Mouse (Mus musculus): Measurements from ENCODE around the gene Gpr19. TPM values are rescaled to one million over a fixed set of nuclear protein-coding genes. Genes with fewer than 3 reads are reported as not detected.

The Gpr19 gene
- polyA plus RNA-seq, 1 experiment from 2014 or later, result 42.4 TPM

DNA sequence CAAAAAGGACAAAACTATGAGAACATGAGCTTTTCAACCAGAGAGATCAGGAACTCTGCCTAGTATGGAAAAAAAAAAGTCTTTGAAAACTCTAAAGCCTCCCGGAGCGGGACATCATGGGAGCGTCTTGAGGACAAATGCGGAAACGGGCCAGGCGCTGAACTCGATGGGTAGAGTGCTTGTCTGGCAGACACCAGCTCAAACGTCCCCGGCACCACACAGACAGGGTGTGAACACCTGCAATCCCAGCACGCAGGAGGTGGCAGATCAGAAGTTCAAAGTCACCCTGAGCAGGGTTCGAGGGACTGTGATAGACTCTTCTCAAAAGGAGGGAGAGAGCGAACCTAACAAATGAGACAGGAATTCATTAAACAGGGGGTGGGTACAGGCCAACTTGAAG, 37.0 kb downstream of the Gpr19 start:
- H3K4me2 ChIP-seq (replicated peaks), result no peak overlapping the region
- H3K9ac ChIP-seq (replicated peaks), result no peak overlapping the region
- H3K27ac ChIP-seq (replicated peaks), result no peak overlapping the region
- 89% methylated on average over 12 of the region's 12 CpGs for WGBS
- no peak for ATAC-seq (ENCODE audit: low FRiP score, low read depth)
- peaks cover 7% of the 10 kb centered on the region; the same call in 1 of the 2 replicates for H3K36me3 ChIP-seq
- peaks cover 14% of the 10 kb centered on the region for H3K4me1 ChIP-seq
- H3K27me3 ChIP-seq, result no peaks in the 10 kb centered on the region
- H3K9me3 ChIP-seq, result no peaks in the 10 kb centered on the region
- H3K4me3 ChIP-seq, result no peak overlapping the region

DNA sequence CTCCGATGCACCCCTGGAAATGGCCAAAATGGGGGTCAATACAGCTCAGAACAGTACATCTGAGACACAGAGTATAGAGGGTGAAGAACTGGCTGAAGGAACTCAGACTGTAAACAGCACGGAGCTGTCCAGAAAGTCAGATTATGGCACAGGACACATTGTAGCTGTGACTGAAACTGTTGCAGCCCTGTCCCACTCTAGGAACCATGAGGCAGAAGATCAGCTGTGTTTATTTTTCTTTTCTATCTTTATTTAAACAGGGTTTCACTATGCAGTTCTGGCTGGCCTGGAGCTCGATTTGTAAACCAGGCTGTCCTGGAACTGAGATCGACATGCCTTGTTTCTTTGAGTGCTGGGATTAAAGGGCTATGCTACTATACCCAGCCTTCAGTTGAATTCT, 38.1 kb downstream of the Gpr19 start:
- ATAC-seq (ENCODE audit: low FRiP score, low read depth), result no peak
- Histone ChIP-seq H3K4me3 (no peak overlapping the region), H3K9ac (replicated peaks) (no peak overlapping the region), H3K4me1 (peaks cover 14% of the 10 kb centered on the region), H3K36me3 (no peaks in the 10 kb centered on the region), H3K27ac (replicated peaks) (no peak overlapping the region), H3K27me3 (no peaks in the 10 kb centered on the region), H3K4me2 (replicated peaks) (no peak overlapping the region), H3K9me3 (no peaks in the 10 kb centered on the region)
- WGBS, result 79% methylated on average over 4 of the region's 4 CpGs

DNA sequence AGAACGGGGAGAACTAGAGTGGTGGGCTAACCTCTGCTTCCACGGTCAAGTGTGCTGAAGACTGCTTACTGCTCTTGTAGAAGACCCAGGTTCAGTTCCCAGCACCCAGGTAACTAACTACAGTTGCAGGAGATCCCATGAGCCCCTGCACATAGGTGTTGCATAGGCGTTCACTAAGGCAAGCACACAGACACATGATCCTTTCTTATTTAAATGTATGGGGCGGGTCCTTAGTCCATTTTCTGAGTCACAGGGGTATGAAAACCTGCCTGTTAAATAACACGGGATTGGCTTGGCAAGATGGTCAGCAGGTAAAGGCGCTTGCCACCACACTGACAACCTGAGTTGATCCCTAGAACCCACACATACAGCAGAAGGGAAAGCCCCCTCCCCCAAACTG, 39.4 kb downstream of the Gpr19 start:
- Histone ChIP-seq H3K27me3 (no peaks in the 10 kb centered on the region), H3K27ac (replicated peaks) (no peak overlapping the region), H3K36me3 (no peaks in the 10 kb centered on the region), H3K4me3 (no peak overlapping the region), H3K4me1 (peaks cover 14% of the 10 kb centered on the region), H3K4me2 (replicated peaks) (no peak overlapping the region), H3K9ac (replicated peaks) (no peak overlapping the region), H3K9me3 (no peaks in the 10 kb centered on the region)
- no peak for ATAC-seq (ENCODE audit: low FRiP score, low read depth)
- 86% methylated on average over 6 of the region's 6 CpGs for WGBS

- no peak for ATAC-seq (ENCODE audit: low FRiP score, low read depth)
- H3K4me2 ChIP-seq (replicated peaks), result no peak overlapping the region
- H3K4me1 ChIP-seq, result no peaks in the 10 kb centered on the region
- H3K4me3 ChIP-seq, result no peak overlapping the region
- H3K27me3 ChIP-seq, result no peaks in the 10 kb centered on the region
- no peak overlapping the region for H3K27ac ChIP-seq (replicated peaks)
- no peaks in the 10 kb centered on the region for H3K9me3 ChIP-seq
- 91% methylated on average over 16 of the region's 16 CpGs for WGBS
- H3K9ac ChIP-seq (replicated peaks), result no peak overlapping the region
- H3K36me3 ChIP-seq, result no peaks in the 10 kb centered on the region
Measured at GRCm38 (mm10) chr6:134855926-134856325, 42.5 kb downstream of the Gpr19 start.

GRCm38 (mm10) chr6:134854782-134855181, 43.6 kb downstream of the Gpr19 start:
- ATAC-seq (ENCODE audit: low FRiP score, low read depth), result no peak
- Histone ChIP-seq H3K9ac (replicated peaks) (no peak overlapping the region), H3K9me3 (no peaks in the 10 kb centered on the region), H3K4me2 (replicated peaks) (no peak overlapping the region), H3K27ac (replicated peaks) (no peak overlapping the region), H3K27me3 (no peaks in the 10 kb centered on the region), H3K36me3 (no peaks in the 10 kb centered on the region), H3K4me1 (no peaks in the 10 kb centered on the region), H3K4me3 (no peak overlapping the region)
- 78% methylated on average over 5 of the region's 5 CpGs for WGBS

GRCm38 (mm10) chr6:134849985-134850384, 48.4 kb downstream of the Gpr19 start:
- H3K36me3 ChIP-seq, result no peaks in the 10 kb centered on the region
- H3K9me3 ChIP-seq, result no peaks in the 10 kb centered on the region
- no peak overlapping the region for H3K27ac ChIP-seq (replicated peaks)
- H3K27me3 ChIP-seq, result no peaks in the 10 kb centered on the region
- H3K9ac ChIP-seq (replicated peaks), result no peak overlapping the region
- no peak overlapping the region for H3K4me3 ChIP-seq
- ATAC-seq (ENCODE audit: low FRiP score, low read depth), result no peak
- H3K4me1 ChIP-seq, result no peaks in the 10 kb centered on the region
- WGBS, result 80% methylated on average over 3 of the region's 3 CpGs
- H3K4me2 ChIP-seq (replicated peaks), result no peak overlapping the region

GRCm38 (mm10) chr6:134849461-134849860, 48.9 kb downstream of the Gpr19 start:
- H3K4me3 ChIP-seq, result no peak overlapping the region
- no peaks in the 10 kb centered on the region for H3K4me1 ChIP-seq
- no peaks in the 10 kb centered on the region for H3K27me3 ChIP-seq
- no peak for ATAC-seq (ENCODE audit: low FRiP score, low read depth)
- no peak overlapping the region for H3K9ac ChIP-seq (replicated peaks)
- H3K36me3 ChIP-seq, result no peaks in the 10 kb centered on the region
- no peak overlapping the region for H3K4me2 ChIP-seq (replicated peaks)
- WGBS, result 71% methylated on average over 2 of the region's 2 CpGs
- no peaks in the 10 kb centered on the region for H3K9me3 ChIP-seq
- no peak overlapping the region for H3K27ac ChIP-seq (replicated peaks)

DNA sequence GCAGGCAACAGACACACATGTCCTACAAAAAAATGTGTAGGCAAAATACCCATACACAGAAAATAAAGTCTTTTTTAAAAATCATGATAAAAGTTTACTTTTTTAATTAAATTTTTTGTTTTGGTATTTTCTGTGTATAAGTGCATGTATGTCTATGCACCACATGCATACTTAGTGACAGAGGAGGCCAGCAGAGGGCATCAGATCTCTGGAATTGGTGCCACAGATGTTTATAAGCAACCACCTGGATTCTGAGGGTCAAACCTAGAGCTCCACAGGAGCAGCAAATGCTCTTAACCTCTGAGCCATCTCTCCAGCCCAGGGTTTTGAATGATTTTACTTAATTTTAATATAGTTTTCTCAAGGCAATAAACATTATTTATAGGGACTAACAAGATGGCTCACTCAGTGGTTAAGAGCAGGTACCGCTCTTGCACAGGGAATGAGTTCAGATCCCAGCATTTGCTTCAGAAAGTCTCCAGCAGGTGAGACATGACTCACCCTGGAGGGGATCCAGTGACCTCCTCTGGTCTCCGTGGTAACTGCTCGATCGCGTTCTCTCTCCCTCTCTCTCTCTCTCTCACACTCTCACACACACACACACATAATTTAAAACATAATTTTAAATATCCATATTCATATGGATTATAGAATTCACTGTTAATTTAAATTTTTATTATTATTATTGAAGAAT, 50.0 kb downstream of the Gpr19 start:
- no peak overlapping the region for H3K4me2 ChIP-seq (replicated peaks)
- H3K9me3 ChIP-seq, result no peaks in the 10 kb centered on the region
- no peak for ATAC-seq (ENCODE audit: low FRiP score, low read depth)
- no peaks in the 10 kb centered on the region for H3K4me1 ChIP-seq
- no peak overlapping the region for H3K9ac ChIP-seq (replicated peaks)
- H3K27me3 ChIP-seq, result no peaks in the 10 kb centered on the region
- H3K4me3 ChIP-seq, result no peak overlapping the region
- 81% methylated on average over 5 of the region's 5 CpGs for WGBS
- H3K36me3 ChIP-seq, result no peaks in the 10 kb centered on the region
- H3K27ac ChIP-seq (replicated peaks), result no peak overlapping the region

DNA sequence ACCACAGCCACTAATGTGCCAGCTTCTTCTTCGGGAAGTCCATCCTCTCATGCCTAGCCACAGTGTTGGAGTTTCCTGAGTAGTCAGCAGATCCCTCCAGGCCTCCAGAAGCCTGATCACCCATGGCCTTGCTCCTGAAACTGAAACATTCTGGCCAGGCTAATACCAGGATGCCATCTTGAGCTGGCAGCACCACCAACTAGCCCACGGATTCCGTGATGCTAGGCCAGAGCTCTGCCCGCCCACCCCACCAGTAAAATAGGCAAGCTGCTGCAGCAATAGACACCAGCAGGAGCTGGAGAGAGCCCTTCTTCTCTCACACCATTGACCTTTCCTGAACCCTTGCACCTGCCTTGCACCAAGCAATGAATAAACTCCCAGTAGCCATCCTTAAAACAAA, 50.8 kb downstream of the Gpr19 start:
- no peak overlapping the region for H3K9ac ChIP-seq (replicated peaks)
- no peak overlapping the region for H3K27ac ChIP-seq (replicated peaks)
- H3K4me3 ChIP-seq, result no peak overlapping the region
- no peaks in the 10 kb centered on the region for H3K36me3 ChIP-seq
- no peaks in the 10 kb centered on the region for H3K9me3 ChIP-seq
- no peaks in the 10 kb centered on the region for H3K4me1 ChIP-seq
- no peak overlapping the region for H3K4me2 ChIP-seq (replicated peaks)
- ATAC-seq (ENCODE audit: low FRiP score, low read depth), result no peak
- WGBS, result 81% methylated on average over 4 of the region's 4 CpGs
- H3K27me3 ChIP-seq, result no peaks in the 10 kb centered on the region

GRCm38 (mm10) chr6:134846308-134846707, 52.1 kb downstream of the Gpr19 start:
- H3K4me2 ChIP-seq (replicated peaks), result no peak overlapping the region
- no peak overlapping the region for H3K27ac ChIP-seq (replicated peaks)

GRCm38 (mm10) chr6:134845726-134846125, 52.7 kb downstream of the Gpr19 start:
- WGBS, result 82% methylated on average over 4 of the region's 4 CpGs
- Histone ChIP-seq H3K4me2 (replicated peaks) (no peak overlapping the region), H3K9ac (replicated peaks) (no peak overlapping the region)

More at GRCm38 (mm10) chr6:134846308-134846707, 52.1 kb downstream of the Gpr19 start:
- no peaks in the 10 kb centered on the region for H3K27me3 ChIP-seq
- no peak for ATAC-seq (ENCODE audit: low FRiP score, low read depth)
- H3K4me1 ChIP-seq, result no peaks in the 10 kb centered on the region
- H3K9ac ChIP-seq (replicated peaks), result no peak overlapping the region
- WGBS, result 65% methylated on average over 6 of the region's 6 CpGs
- no peak overlapping the region for H3K4me3 ChIP-seq
- no peaks in the 10 kb centered on the region for H3K36me3 ChIP-seq
- no peaks in the 10 kb centered on the region for H3K9me3 ChIP-seq

GRCm38 (mm10) chr6:134840346-134840745, 58.0 kb downstream of the Gpr19 start:
- ATAC-seq (ENCODE audit: low FRiP score, low read depth), result no peak
- WGBS, result 80% methylated on average over 2 of the region's 2 CpGs
- no peaks in the 10 kb centered on the region for H3K36me3 ChIP-seq
- no peak overlapping the region for H3K4me2 ChIP-seq (replicated peaks)
- H3K9ac ChIP-seq (replicated peaks), result no peak overlapping the region
- H3K27ac ChIP-seq (replicated peaks), result no peak overlapping the region
- no peaks in the 10 kb centered on the region for H3K9me3 ChIP-seq
- H3K27me3 ChIP-seq, result no peaks in the 10 kb centered on the region
- H3K4me1 ChIP-seq, result no peaks in the 10 kb centered on the region
- H3K4me3 ChIP-seq, result no peak overlapping the region

More at GRCm38 (mm10) chr6:134845726-134846125, 52.7 kb downstream of the Gpr19 start:
- Histone ChIP-seq H3K4me1 (no peaks in the 10 kb centered on the region), H3K27ac (replicated peaks) (no peak overlapping the region), H3K9me3 (no peaks in the 10 kb centered on the region), H3K27me3 (no peaks in the 10 kb centered on the region), H3K36me3 (no peaks in the 10 kb centered on the region), H3K4me3 (no peak overlapping the region)
- no peak for ATAC-seq (ENCODE audit: low FRiP score, low read depth)

- H3K4me3 ChIP-seq, result no peak overlapping the region
- H3K9me3 ChIP-seq, result no peaks in the 10 kb centered on the region
- no peak overlapping the region for H3K27ac ChIP-seq (replicated peaks)
- H3K27me3 ChIP-seq, result no peaks in the 10 kb centered on the region
- no peaks in the 10 kb centered on the region for H3K36me3 ChIP-seq
- H3K4me2 ChIP-seq (replicated peaks), result no peak overlapping the region
- 91% methylated on average over 4 of the region's 4 CpGs for WGBS
- no peak for ATAC-seq (ENCODE audit: low FRiP score, low read depth)
- no peak overlapping the region for H3K9ac ChIP-seq (replicated peaks)
- H3K4me1 ChIP-seq, result no peaks in the 10 kb centered on the region
Measured at GRCm38 (mm10) chr6:134838111-134838510, 60.3 kb downstream of the Gpr19 start.
